Mouse (Mus musculus) liver, postnatal 0 days (tissue): Measurements from ENCODE around the gene Fam171a1.

Source experiments
- CTCF ChIP-seq: sonication (generic); IDR thresholded peaks from 2 replicates; pipeline ENCODE4 v1.5.1; 2016; ENCODE audit warnings: antibody characterized with exemption, low read depth
- EP300 ChIP-seq: IDR thresholded peaks from 2 replicates; pipeline ENCODE4 v1.6.1; 2016; ENCODE audit warnings: antibody characterized with exemption, low read depth, mild to moderate bottlenecking

- TF ChIP-seq CTCF = no peak
- no peak for TF ChIP-seq EP300
These were observed 27.8 kb downstream of the Fam171a1 start for GRCm38 (mm10) chr2:3141804-3142203.
